Mouse (Mus musculus): ENCODE results near the gene Cpne2. TPM values are rescaled to one million over a fixed set of nuclear protein-coding genes. Genes with fewer than 3 reads are reported as not detected.
A peak's percentile ranks its signal among the peaks of the same experiment; 100 is the strongest.

The Cpne2 gene
- polyA plus RNA-seq, 1 experiment from 2014 or later: 12.9 TPM

DNA sequence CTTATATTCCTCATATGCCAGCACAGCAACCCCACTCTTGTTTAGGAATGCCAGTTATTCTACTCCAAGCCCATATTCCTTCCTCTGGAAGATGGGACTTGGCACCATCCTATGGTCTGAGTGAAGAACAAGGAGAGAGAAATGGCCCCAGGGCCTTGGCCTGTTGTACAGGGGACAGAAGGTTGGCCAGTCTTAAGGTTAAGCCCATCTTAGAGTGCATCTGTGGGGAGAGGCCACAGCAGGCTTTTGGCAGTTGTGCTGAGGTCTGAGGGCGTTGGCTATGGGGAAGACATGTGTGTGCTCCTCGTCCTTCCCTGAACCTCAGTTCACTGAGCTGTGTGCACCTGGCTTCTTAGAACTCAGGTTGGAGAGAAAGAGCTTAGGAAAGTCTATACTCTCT, 19.9 kb downstream of the Cpne2 start:
- H3K27me3 ChIP-seq (ENCODE audit: insufficient read depth, low read length): no peaks in the 10 kb centered on the region
- no peak overlapping the region for H3K4me3 ChIP-seq (replicated peaks; ENCODE audit: low read depth, low read length)
- H3K9ac ChIP-seq (ENCODE audit: low read depth, low read length): no peak overlapping the region
- no peaks in the 10 kb centered on the region for H3K9me3 ChIP-seq (replicated peaks; ENCODE audit: low read length)
- H3K36me3 ChIP-seq (ENCODE audit: insufficient read depth, low read length): no peaks in the 10 kb centered on the region
- no peak overlapping the region for H3K4me2 ChIP-seq (ENCODE audit: low read length)
- 95% methylated on average over 2 of the region's 2 CpGs for WGBS
- DNase-seq (ENCODE audit: low spot score) (no peak), ATAC-seq (replicated peaks; ENCODE audit: low FRiP score, low read depth) (no peak)
- TF ChIP-seq CTCF (IDR thresholded peaks at IDR 0.05; ENCODE audit: low read depth): no peak
- no peak overlapping the region for H3K27ac ChIP-seq
- no peaks in the 10 kb centered on the region; the same call in 1 of the 2 replicates for H3K4me1 ChIP-seq (replicated peaks; ENCODE audit: insufficient read depth, low read length)

- WGBS: 60% methylated on average over 3 of the region's 3 CpGs
- H3K9me3 ChIP-seq (replicated peaks; ENCODE audit: low read length): no peaks in the 10 kb centered on the region
- H3K27ac ChIP-seq: no peak overlapping the region
- no peak overlapping the region for H3K4me3 ChIP-seq (replicated peaks; ENCODE audit: low read depth, low read length)
- H3K9ac ChIP-seq (ENCODE audit: low read depth, low read length): no peak overlapping the region
- no peak overlapping the region for H3K4me2 ChIP-seq (ENCODE audit: low read length)
- H3K4me1 ChIP-seq (replicated peaks; ENCODE audit: insufficient read depth, low read length): no peaks in the 10 kb centered on the region
- H3K27me3 ChIP-seq (ENCODE audit: insufficient read depth, low read length): no peaks in the 10 kb centered on the region
- no peak for TF ChIP-seq CTCF (IDR thresholded peaks at IDR 0.05; ENCODE audit: low read depth)
- no peak for ATAC-seq (replicated peaks; ENCODE audit: low FRiP score, low read depth)
- DNase-seq (ENCODE audit: low spot score): no peak
- H3K36me3 ChIP-seq (ENCODE audit: insufficient read depth, low read length): no peaks in the 10 kb centered on the region
Measured at GRCm38 (mm10) chr8:94557281-94557680, 24.5 kb downstream of the Cpne2 start.

GRCm38 (mm10) chr8:94561256-94561655, 28.5 kb downstream of the Cpne2 start:
- H3K27me3 ChIP-seq (ENCODE audit: insufficient read depth, low read length): no peaks in the 10 kb centered on the region
- no peaks in the 10 kb centered on the region for H3K4me1 ChIP-seq (replicated peaks; ENCODE audit: insufficient read depth, low read length)
- ATAC-seq (replicated peaks; ENCODE audit: low FRiP score, low read depth) (no peak), DNase-seq (ENCODE audit: low spot score) (no peak)
- 77% methylated on average over 5 of the region's 5 CpGs for WGBS
- H3K36me3 ChIP-seq (ENCODE audit: insufficient read depth, low read length): no peaks in the 10 kb centered on the region
- no peak overlapping the region for H3K27ac ChIP-seq
- TF ChIP-seq CTCF (IDR thresholded peaks at IDR 0.05; ENCODE audit: low read depth): no peak
- no peak overlapping the region for H3K4me3 ChIP-seq (replicated peaks; ENCODE audit: low read depth, low read length)
- H3K4me2 ChIP-seq (ENCODE audit: low read length): no peak overlapping the region
- H3K9ac ChIP-seq (ENCODE audit: low read depth, low read length): no peak overlapping the region
- H3K9me3 ChIP-seq (replicated peaks; ENCODE audit: low read length): no peaks in the 10 kb centered on the region

DNA sequence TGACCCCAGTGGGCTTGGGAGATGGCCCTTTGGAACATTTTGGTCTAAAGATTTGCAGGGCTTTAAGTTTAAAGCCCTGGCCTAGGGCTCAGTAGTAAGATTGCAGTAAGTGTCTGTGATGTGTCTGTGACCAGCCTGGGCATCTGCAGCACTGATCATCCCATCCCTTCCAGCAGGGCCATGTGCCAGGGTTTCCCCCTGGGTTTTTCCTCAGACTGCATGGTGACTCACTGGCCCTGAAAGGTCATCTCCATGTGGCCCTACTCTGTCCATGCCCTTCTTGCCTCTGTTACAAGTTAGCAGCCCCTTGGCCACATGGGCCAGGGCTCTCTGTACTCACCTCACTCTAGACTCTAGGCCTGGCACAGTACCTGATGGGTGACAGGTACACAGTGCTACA, 31.6 kb downstream of the Cpne2 start:
- no peak for TF ChIP-seq CTCF (IDR thresholded peaks at IDR 0.05; ENCODE audit: low read depth)
- DNase-seq (ENCODE audit: low spot score) (no peak), ATAC-seq (replicated peaks; ENCODE audit: low FRiP score, low read depth) (0 out of 2 replicates have a peak, but pooled peaks have one; percentile 44)
- H3K4me2 ChIP-seq (ENCODE audit: low read length): no peak overlapping the region
- no peaks in the 10 kb centered on the region for H3K36me3 ChIP-seq (ENCODE audit: insufficient read depth, low read length)
- no peak overlapping the region for H3K4me3 ChIP-seq (replicated peaks; ENCODE audit: low read depth, low read length)
- H3K27ac ChIP-seq: no peak overlapping the region
- H3K4me1 ChIP-seq (replicated peaks; ENCODE audit: insufficient read depth, low read length): peaks cover 3% of the 10 kb centered on the region; the same call in 1 of the 2 replicates
- no peak overlapping the region for H3K9ac ChIP-seq (ENCODE audit: low read depth, low read length)
- H3K27me3 ChIP-seq (ENCODE audit: insufficient read depth, low read length): no peaks in the 10 kb centered on the region
- no peaks in the 10 kb centered on the region for H3K9me3 ChIP-seq (replicated peaks; ENCODE audit: low read length)

DNA sequence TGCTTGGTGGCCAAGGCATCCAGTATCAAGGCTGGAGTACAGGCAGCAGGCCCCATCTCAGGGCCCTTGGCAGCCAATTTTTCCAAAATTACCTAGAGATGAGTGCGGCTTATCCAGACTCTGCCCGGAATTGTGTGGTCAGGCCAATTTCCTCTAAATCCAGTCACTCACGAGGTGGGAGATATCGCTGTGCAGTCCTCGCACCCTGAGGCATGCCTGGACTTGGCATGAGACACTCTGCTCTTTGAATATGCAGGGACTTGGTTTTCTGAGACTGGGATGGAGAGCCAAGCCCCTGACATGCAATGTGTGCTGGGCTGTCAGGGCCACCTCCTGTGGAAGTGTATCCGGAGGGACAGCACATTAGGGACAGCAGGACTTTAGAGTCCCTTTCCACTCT, 33.2 kb downstream of the Cpne2 start:
- no peaks in the 10 kb centered on the region for H3K9me3 ChIP-seq (replicated peaks; ENCODE audit: low read length)
- H3K27me3 ChIP-seq (ENCODE audit: insufficient read depth, low read length): no peaks in the 10 kb centered on the region
- H3K9ac ChIP-seq (ENCODE audit: low read depth, low read length): no peak overlapping the region
- no peak overlapping the region for H3K4me2 ChIP-seq (ENCODE audit: low read length)
- no peak for TF ChIP-seq CTCF (IDR thresholded peaks at IDR 0.05; ENCODE audit: low read depth)
- 69% methylated on average over 6 of the region's 6 CpGs for WGBS
- ATAC-seq (replicated peaks; ENCODE audit: low FRiP score, low read depth) (no peak), DNase-seq (ENCODE audit: low spot score) (no peak)
- H3K36me3 ChIP-seq (ENCODE audit: insufficient read depth, low read length): no peaks in the 10 kb centered on the region
- H3K4me3 ChIP-seq (replicated peaks; ENCODE audit: low read depth, low read length): no peak overlapping the region
- H3K27ac ChIP-seq: no peak overlapping the region
- peaks cover 3% of the 10 kb centered on the region; the same call in 1 of the 2 replicates for H3K4me1 ChIP-seq (replicated peaks; ENCODE audit: insufficient read depth, low read length)

GRCm38 (mm10) chr8:94566446-94567158, 33.8 kb downstream of the Cpne2 start:
- H3K4me3 ChIP-seq (replicated peaks; ENCODE audit: low read depth, low read length): no peak overlapping the region
- WGBS: 46% methylated on average over 15 of the region's 15 CpGs
- no peaks in the 10 kb centered on the region for H3K9me3 ChIP-seq (replicated peaks; ENCODE audit: low read length)
- H3K27ac ChIP-seq: no peak overlapping the region
- no peak for TF ChIP-seq CTCF (IDR thresholded peaks at IDR 0.05; ENCODE audit: low read depth)
- H3K36me3 ChIP-seq (ENCODE audit: insufficient read depth, low read length): no peaks in the 10 kb centered on the region
- DNase-seq (ENCODE audit: low spot score): no peak
- no peaks in the 10 kb centered on the region for H3K27me3 ChIP-seq (ENCODE audit: insufficient read depth, low read length)
- no peak overlapping the region for H3K4me2 ChIP-seq (ENCODE audit: low read length)
- no peak overlapping the region for H3K9ac ChIP-seq (ENCODE audit: low read depth, low read length)
- ATAC-seq (replicated peaks; ENCODE audit: low FRiP score, low read depth): 0 out of 2 replicates have a peak, but pooled peaks have one; percentile 67
- peaks cover 3% of the 10 kb centered on the region; the same call in 1 of the 2 replicates for H3K4me1 ChIP-seq (replicated peaks; ENCODE audit: insufficient read depth, low read length)

Data from kidney, postnatal 0 days (tissue).